Mouse (Mus musculus): ENCODE results near the gene Vill. TPM values are rescaled to one million over a fixed set of nuclear protein-coding genes. Genes with fewer than 3 reads are reported as not detected.

Vill gene
- 1.9 and 2.4 TPM in 2 replicates for polyA plus RNA-seq (2021; fragmentation: Nextera tagmentation)
- long read RNA-seq, experiment 1, partial matches to known transcripts = 3 of 13 reads
- long read RNA-seq, experiment 1, other reads (novel, unspliced or antisense) = 8 of 13 reads
- long read RNA-seq, experiment 2, partial matches to known transcripts = 0 of 1 reads
- long read RNA-seq, experiment 2, other reads (novel, unspliced or antisense) = 0 of 1 reads

GRCm38 (mm10) chr9:119052154-119052944, at the start of gene Vill:
Vill (plus strand) TSS chr9:119052778.

DNA sequence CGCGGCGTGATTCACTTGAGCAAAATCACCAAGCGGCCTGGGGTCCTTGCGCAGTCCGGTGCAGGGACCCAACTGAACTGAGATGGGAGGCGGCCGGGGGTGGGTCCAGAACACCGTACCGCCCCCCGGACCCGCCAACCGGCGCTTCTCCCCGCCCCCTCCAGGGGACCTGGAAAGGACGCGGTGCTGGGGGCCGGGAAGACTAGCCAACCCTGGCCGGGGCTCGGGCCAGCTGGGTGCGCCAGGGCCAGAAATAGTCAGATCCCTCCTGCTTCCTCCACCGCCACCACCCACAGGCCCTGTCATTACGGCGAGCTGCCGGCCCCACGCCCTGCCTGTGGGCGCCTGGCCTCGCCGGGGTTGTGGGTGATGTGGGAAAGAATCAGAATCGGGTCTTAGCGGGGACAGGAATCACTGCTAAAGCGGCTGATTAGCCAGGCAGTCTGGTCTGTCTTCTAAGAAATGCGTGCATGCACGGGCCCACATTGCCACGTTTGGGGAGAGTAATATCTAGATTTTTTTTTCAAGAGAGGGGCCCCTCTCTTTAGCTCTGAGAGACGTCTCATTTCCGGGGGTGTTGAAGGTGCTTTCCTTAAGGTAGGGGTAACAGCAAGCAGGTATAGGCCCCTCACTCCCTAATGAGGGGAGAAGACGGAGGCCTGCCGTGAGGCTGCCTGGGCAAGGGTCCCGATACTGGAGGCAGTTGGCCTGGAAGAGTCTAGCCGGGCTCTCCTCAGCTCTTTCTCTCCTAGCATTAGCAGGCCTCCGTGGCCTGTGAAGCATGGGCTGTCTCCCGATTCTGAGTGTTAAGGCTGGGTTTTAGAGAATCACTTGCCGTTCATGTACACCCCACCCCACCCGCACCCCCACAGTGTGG, 41.1 kb downstream of the Vill start, which contains the start of gene Plcd1:
Gene Plcd1, minus strand, starts transcription at position 84 of the 877 bp plus-strand sequence.

DNA sequence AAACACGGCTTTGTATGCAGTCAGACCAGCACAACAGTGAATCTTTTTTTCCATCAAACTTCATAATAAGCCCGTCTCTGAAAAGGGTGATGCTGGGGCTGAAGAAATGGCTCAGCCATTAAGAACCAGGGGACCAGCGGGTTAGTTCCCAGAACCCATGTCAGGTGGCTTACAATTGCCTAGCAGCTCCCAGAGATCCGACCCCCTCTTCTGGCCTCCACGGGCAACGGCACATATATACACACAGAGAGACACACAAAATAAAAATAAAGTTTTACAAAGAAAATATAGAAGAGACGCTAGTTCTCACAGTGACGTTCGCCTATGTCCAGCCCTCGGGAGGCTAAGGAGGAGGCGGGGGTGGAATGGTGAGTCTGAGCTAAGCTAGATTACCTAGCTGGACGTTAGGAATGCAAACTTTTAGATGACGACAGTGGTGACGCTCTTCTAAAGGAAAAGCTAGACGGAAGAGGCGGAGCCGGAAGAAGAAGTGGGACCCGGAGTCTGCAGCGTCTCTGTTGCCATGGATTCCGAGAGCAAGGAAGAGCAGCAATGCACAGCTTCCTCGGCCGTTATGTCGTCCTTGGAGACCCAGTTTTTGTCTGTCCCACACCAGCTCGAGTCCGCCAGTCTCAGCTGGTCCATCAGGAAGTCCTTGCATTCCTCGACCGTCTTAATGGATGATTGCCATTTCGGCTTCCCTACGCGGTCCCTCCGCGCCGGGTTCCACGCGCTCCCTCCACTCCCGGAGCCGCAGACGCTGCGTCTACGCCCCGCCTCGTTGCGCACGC, 49.6 kb downstream of the Vill start, which contains the start of gene Dlec1:
Gene Dlec1, plus strand, starts transcription at position 487 of the 791 bp plus-strand sequence.

Other genes starting within 250 kb of the Vill start
- 4.4 and 5.8 TPM in 2 replicates for gene Ctdspl, start 126.3 kb upstream of the Vill start, polyA plus RNA-seq (2021; fragmentation: Nextera tagmentation)
- gene Plcd1, start 40.7 kb downstream of the Vill start, polyA plus RNA-seq (2021; fragmentation: Nextera tagmentation) = 8.4 and 10.5 TPM in 2 replicates
- gene Dlec1, start 49.7 kb downstream of the Vill start, polyA plus RNA-seq (2021; fragmentation: Nextera tagmentation) = 0.83 and 1.7 TPM in 2 replicates
- gene Acaa1b, start 104.3 kb downstream of the Vill start, polyA plus RNA-seq (2021; fragmentation: Nextera tagmentation) = 0.80 and 1.4 TPM in 2 replicates
- gene Gm47289, start 106.4 kb downstream of the Vill start, polyA plus RNA-seq (2021; fragmentation: Nextera tagmentation) = not detected in 2 replicates
- not detected in 2 replicates for gene Slc22a13, start 156.3 kb downstream of the Vill start, polyA plus RNA-seq (2021; fragmentation: Nextera tagmentation)

All from left cerebral cortex, adult 6 months (tissue).